ENCODE assay signal across 8 mouse cellular contexts in genomic region chr2:155729158-155729645, GRCm38 (mm10). TPM values are rescaled to one million over a fixed set of nuclear protein-coding genes. Genes with fewer than 3 reads are reported as not detected.
DNase-seq lines count a peak whose midpoint lies in the region; ATAC-seq and TF ChIP-seq lines count a peak whose summit lies in the region.

Gene Edem2 (minus strand): TSS chr2:155729475.

- no peak within 1 kb of the TSS for H3K27ac ChIP-seq in embryonic facial prominence, embryonic 13.5 days
- no peak within 1 kb of the TSS for H3K27ac ChIP-seq in kidney, adult 2 months (ENCODE audit: insufficient read depth, low read depth, low read length)
- H3K27ac ChIP-seq in limb, embryonic 12.5 days, result no peak within 1 kb of the TSS
- peak within 1 kb of the TSS; percentile 71 for H3K27ac ChIP-seq in midbrain, embryonic 15.5 days
- H3K27ac ChIP-seq in spleen, adult 2 months (ENCODE audit: insufficient read depth, low read length), result 0 out of 2 replicates have a peak within 1 kb of the TSS, but pooled peaks have one; percentile 35

- peak within 1 kb of the TSS; percentile 91 for H3K4me3 ChIP-seq in embryonic facial prominence, embryonic 13.5 days
- H3K4me3 ChIP-seq in kidney, adult 2 months (ENCODE audit: insufficient read depth, low read depth, low read length), result peak within 1 kb of the TSS; percentile 88
- peak within 1 kb of the TSS; percentile 87 for H3K4me3 ChIP-seq in limb, embryonic 12.5 days (replicated peaks)
- peak within 1 kb of the TSS; percentile 85 for H3K4me3 ChIP-seq in midbrain, embryonic 15.5 days
- H3K4me3 ChIP-seq in spleen, adult 2 months (ENCODE audit: extremely low read depth, insufficient read depth, insufficient read length), result peak within 1 kb of the TSS; percentile 98

- peak; percentile 80 for TF ChIP-seq POLR2A in kidney, adult 2 months (IDR thresholded peaks at IDR 0.05; ENCODE audit: low read depth, low read length)
- TF ChIP-seq POLR2A in spleen, adult 2 months (IDR thresholded peaks at IDR 0.05; ENCODE audit: low read depth, low read length), result peak; percentile 95

- peak within 1 kb of the TSS; percentile 92 for H3K4me2 ChIP-seq in embryonic facial prominence, embryonic 13.5 days
- H3K4me2 ChIP-seq in limb, embryonic 12.5 days, result peak within 1 kb of the TSS; percentile 94
- peak within 1 kb of the TSS; percentile 83 for H3K4me2 ChIP-seq in midbrain, embryonic 15.5 days

- WGBS in embryonic facial prominence, embryonic 13.5 days, result under 1% methylated on average over 33 of the region's 33 CpGs
- under 1% methylated on average over 30 of the region's 33 CpGs for WGBS in kidney, adult 2 months
- under 1% methylated on average over 33 of the region's 33 CpGs for WGBS in limb, embryonic 12.5 days
- under 1% methylated on average over 33 of the region's 33 CpGs for WGBS in midbrain, embryonic 15.5 days
- 1% methylated on average over 33 of the region's 33 CpGs for WGBS in spleen, adult 2 months

- H3K9ac ChIP-seq in embryonic facial prominence, embryonic 13.5 days, result peak within 1 kb of the TSS; percentile 82
- peak within 1 kb of the TSS; percentile 66 for H3K9ac ChIP-seq in limb, embryonic 12.5 days (replicated peaks)
- peak within 1 kb of the TSS; percentile 83 for H3K9ac ChIP-seq in midbrain, embryonic 15.5 days

- H3K4me1 ChIP-seq in embryonic facial prominence, embryonic 13.5 days, result peaks cover 9% of the 10 kb centered on the region
- peaks cover 5% of the 10 kb centered on the region; the same call in 1 of the 2 replicates for H3K4me1 ChIP-seq in kidney, adult 2 months (ENCODE audit: control insufficient read depth, insufficient read depth, low read length)
- peaks cover 7% of the 10 kb centered on the region for H3K4me1 ChIP-seq in limb, embryonic 12.5 days (replicated peaks)
- peaks cover 16% of the 10 kb centered on the region for H3K4me1 ChIP-seq in midbrain, embryonic 15.5 days
- peaks cover 2% of the 10 kb centered on the region; the same call in 1 of the 2 replicates for H3K4me1 ChIP-seq in spleen, adult 2 months (ENCODE audit: control insufficient read depth, insufficient read depth, insufficient read length)

- no peaks in the 10 kb centered on the region for H3K9me3 ChIP-seq in embryonic facial prominence, embryonic 13.5 days
- no peaks in the 10 kb centered on the region for H3K9me3 ChIP-seq in limb, embryonic 12.5 days
- no peaks in the 10 kb centered on the region for H3K9me3 ChIP-seq in midbrain, embryonic 15.5 days

- DNase-seq in 3134 (ENCODE audit: extremely low read depth, insufficient read length, low spot score), result peak; percentile 89
- DNase-seq in adrenal gland, postnatal 36 days, result peak; percentile 95
- DNase-seq in heart, adult 18-20 months, result peak; percentile 96
- peak; percentile 96 for DNase-seq in kidney, adult 2 months
- DNase-seq in spleen, adult 2 months (ENCODE audit: low read depth in 1 of 2, low spot score in 2 of 2), result peak; percentile 84 to 95

- TF ChIP-seq CTCF in kidney, adult 2 months (conservative IDR thresholded peaks at IDR 0.05; ENCODE audit: insufficient read depth, insufficient read length, low read depth, low read length), result no peak
- no peak for TF ChIP-seq CTCF in spleen, adult 2 months (IDR thresholded peaks at IDR 0.05; ENCODE audit: extremely low read depth, insufficient read depth, insufficient read length, insufficient replicate concordance)

- H3K36me3 ChIP-seq in embryonic facial prominence, embryonic 13.5 days, result no peaks in the 10 kb centered on the region
- H3K36me3 ChIP-seq in kidney, adult 2 months (ENCODE audit: control insufficient read depth, insufficient read depth, low read length), result no peaks in the 10 kb centered on the region
- H3K36me3 ChIP-seq in limb, embryonic 12.5 days, result no peaks in the 10 kb centered on the region
- H3K36me3 ChIP-seq in midbrain, embryonic 15.5 days (replicated peaks), result 0 out of 2 replicates have a peak, but pooled peaks cover 5% of the 10 kb centered on the region
- H3K36me3 ChIP-seq in spleen, adult 2 months (ENCODE audit: control insufficient read depth, insufficient read depth, low read length), result no peaks in the 10 kb centered on the region; the same call in 1 of the 2 replicates

- ATAC-seq in embryonic facial prominence, embryonic 13.5 days (ENCODE audit: insufficient number of reproducible peaks, insufficient read depth, low FRiP score, low TSS enrichment, low read depth), result peak; percentile 69
- ATAC-seq in limb, embryonic 12.5 days (ENCODE audit: insufficient number of reproducible peaks, insufficient read depth, low FRiP score, low TSS enrichment, low read depth), result peak; percentile 93
- ATAC-seq in midbrain, embryonic 15.5 days (replicated peaks), result peak; percentile 97

- no peaks in the 10 kb centered on the region for H3K27me3 ChIP-seq in embryonic facial prominence, embryonic 13.5 days
- no peaks in the 10 kb centered on the region for H3K27me3 ChIP-seq in kidney, adult 2 months (replicated peaks; ENCODE audit: control insufficient read depth, insufficient read depth, low read length)
- no peaks in the 10 kb centered on the region for H3K27me3 ChIP-seq in limb, embryonic 12.5 days
- no peaks in the 10 kb centered on the region for H3K27me3 ChIP-seq in midbrain, embryonic 15.5 days (replicated peaks)
- no peaks in the 10 kb centered on the region for H3K27me3 ChIP-seq in spleen, adult 2 months (ENCODE audit: control insufficient read depth, insufficient read depth, low read length)

RNA-seq across cellular contexts. Expression of gene Edem2, which starts in this region (rescaled TPM):
- total RNA-seq in adrenal gland, postnatal 36 days (2021), result 10 to 100 TPM; 42.3 to 46.9 TPM
- 27.5 and 32.5 TPM in 2 replicates for polyA plus RNA-seq in embryonic facial prominence, embryonic 13.5 days (2015; fragmentation: Nextera tagmentation; extraction: Ambion mirVana)
- 1 to 10 TPM; 5.0 to 8.2 TPM for total RNA-seq in heart, adult 18-20 months (2021)
- 44.9 and 53.7 TPM in 2 replicates for polyA plus RNA-seq in kidney, adult 2 months (2012; rRNA removed)
- polyA plus RNA-seq in limb, embryonic 12.5 days (2016; fragmentation: Nextera tagmentation; extraction: Ambion mirVana), result 24.2 and 26.3 TPM in 2 replicates
- 51.0 and 52.7 TPM in 2 replicates for polyA plus RNA-seq in midbrain, embryonic 15.5 days (2015; fragmentation: Nextera tagmentation; extraction: Ambion mirVana)
- polyA plus RNA-seq in spleen, adult 2 months (2012; rRNA removed), result 65.0 and 70.8 TPM in 2 replicates

Comparison
In these comparisons a context has a peak if more than half of its experiments do, and no peak if none do; other contexts are left out.
1. RNA of gene Edem2 (total RNA-seq): 42.3 to 46.9 TPM in adrenal gland, postnatal 36 days; 5.0 to 8.2 TPM in heart, adult 18-20 months; every median in the first group is over 4 times any median in the second.
2. H3K27ac ChIP-seq: peak in midbrain, embryonic 15.5 days (single experiment) and spleen, adult 2 months (single experiment); none in embryonic facial prominence, embryonic 13.5 days (single experiment), kidney, adult 2 months (single experiment) and limb, embryonic 12.5 days (single experiment).
3. Peak in every context shown above with its lines, with median percentiles within 50 percentile points of each other: DNase-seq, ATAC-seq, H3K4me2 ChIP-seq, H3K4me3 ChIP-seq and H3K9ac ChIP-seq.